In genomic region chr15:101573796-101574345, GRCm38 (mm10) we compare ENCODE assay signal across 28 mouse cellular contexts. TPM values are rescaled to one million over a fixed set of nuclear protein-coding genes. Genes with fewer than 3 reads are reported as not detected.
DNase-seq lines count a peak whose midpoint lies in the region; ATAC-seq and TF ChIP-seq lines count a peak whose summit lies in the region.
"Had no signal": no experiment of that assay in that cellular context is flagged by ENCODE, and none has a peak within 500 bp of the region (broad histone marks: within the 10 kb centered on the region; RNA-seq: fewer than 3 reads in every experiment).

TSS of gene Krt75 (minus strand) at chr15:101573904.

- peaks cover 16% of the 10 kb centered on the region for H3K4me1 ChIP-seq in forebrain, embryonic 10.5 days
- H3K4me1 ChIP-seq in forebrain, embryonic 16.5 days (replicated peaks; ENCODE audit: control insufficient read depth, insufficient read depth, low read length): no peaks in the 10 kb centered on the region
- H3K4me1 ChIP-seq in kidney, postnatal 0 days (replicated peaks; ENCODE audit: insufficient read depth, low read length): no peaks in the 10 kb centered on the region
- no peaks in the 10 kb centered on the region; the same call in 1 of the 2 replicates for H3K4me1 ChIP-seq in E14TG2a.4 (replicated peaks; ENCODE audit: low read depth, low read length)
- H3K4me1 ChIP-seq in embryonic facial prominence, embryonic 14.5 days (ENCODE audit: control insufficient read depth, insufficient read depth, low read length): peaks cover 10% of the 10 kb centered on the region; the same call in 1 of the 2 replicates
- H3K4me1 ChIP-seq: forebrain, embryonic 13.5 days; heart, embryonic 12.5 days; hindbrain, embryonic 13.5 days; liver, embryonic 15.5 days; midbrain, embryonic 13.5 days had no signal

- DNase-seq in forebrain, embryonic 10.5 days (ENCODE audit: extremely low spot score, low spot score): no peak
- peak; percentile 64 for DNase-seq in kidney, postnatal 0 days (ENCODE audit: low spot score)
- no peak for DNase-seq in kidney, postnatal 36 days
- peak; percentile 63 for DNase-seq in embryonic facial prominence, embryonic 14.5 days (ENCODE audit: low spot score)
- DNase-seq in spleen, postnatal 14 days (ENCODE audit: low spot score in 2 of 2): no peak
- no peak for DNase-seq in adipocyte (ENCODE audit: low spot score)
- DNase-seq: adrenal gland, adult 2 months; cerebellum, adult 9-10 months; cerebellum, postnatal 36 days; gastrocnemius, postnatal 14 days; heart, postnatal 4 days; kidney, postnatal 25 days; left cerebral cortex, postnatal 4 days; lung, embryonic 14.5 days; lung, postnatal 36 days had no signal

- no peak for ATAC-seq in forebrain, embryonic 16.5 days
- no peak; the same call in 1 of the 2 replicates for ATAC-seq in kidney, postnatal 0 days (replicated peaks; ENCODE audit: low FRiP score, low read depth)
- no peak for ATAC-seq in embryonic facial prominence, embryonic 14.5 days (ENCODE audit: low read depth)
- ATAC-seq: forebrain, embryonic 13.5 days; intestine, embryonic 16.5 days; midbrain, embryonic 13.5 days had no signal

- no peak within 1 kb of the TSS for H3K9ac ChIP-seq in forebrain, embryonic 16.5 days (replicated peaks; ENCODE audit: low read depth, low read length)
- H3K9ac ChIP-seq in kidney, postnatal 0 days (ENCODE audit: low read depth, low read length): no peak within 1 kb of the TSS
- H3K9ac ChIP-seq in embryonic facial prominence, embryonic 14.5 days (ENCODE audit: low read depth, low read length): no peak within 1 kb of the TSS
- H3K9ac ChIP-seq: embryonic facial prominence, embryonic 13.5 days; forebrain, embryonic 13.5 days; heart, embryonic 12.5 days; hindbrain, embryonic 13.5 days; liver, embryonic 15.5 days; lung, embryonic 14.5 days; midbrain, embryonic 13.5 days had no signal

- WGBS in forebrain, embryonic 10.5 days: 82% methylated on average over 15 of the region's 15 CpGs
- WGBS in forebrain, embryonic 16.5 days: 70% methylated on average over 15 of the region's 15 CpGs
- 39% methylated on average over 15 of the region's 15 CpGs for WGBS in kidney, postnatal 0 days
- 49% methylated on average over 15 of the region's 15 CpGs for WGBS in embryonic facial prominence, embryonic 14.5 days

- no peaks in the 10 kb centered on the region for H3K36me3 ChIP-seq in forebrain, embryonic 10.5 days (replicated peaks)
- H3K36me3 ChIP-seq in forebrain, embryonic 16.5 days (ENCODE audit: control insufficient read depth, insufficient read depth): no peaks in the 10 kb centered on the region
- no peaks in the 10 kb centered on the region for H3K36me3 ChIP-seq in kidney, postnatal 0 days (ENCODE audit: insufficient read depth, low read length)
- no peaks in the 10 kb centered on the region for H3K36me3 ChIP-seq in E14TG2a.4 (ENCODE audit: insufficient read depth, low read length)
- H3K36me3 ChIP-seq in embryonic facial prominence, embryonic 14.5 days (ENCODE audit: control insufficient read depth, insufficient read depth, low read length): no peaks in the 10 kb centered on the region
- H3K36me3 ChIP-seq: embryonic facial prominence, embryonic 13.5 days; heart, embryonic 12.5 days; hindbrain, embryonic 13.5 days; liver, embryonic 15.5 days; midbrain, embryonic 13.5 days had no signal

- H3K4me2 ChIP-seq in forebrain, embryonic 16.5 days (ENCODE audit: low read length): no peak within 1 kb of the TSS
- no peak within 1 kb of the TSS for H3K4me2 ChIP-seq in kidney, postnatal 0 days (ENCODE audit: low read length)
- no peak within 1 kb of the TSS for H3K4me2 ChIP-seq in embryonic facial prominence, embryonic 14.5 days (ENCODE audit: low read depth, low read length)
- H3K4me2 ChIP-seq: embryonic facial prominence, embryonic 13.5 days; forebrain, embryonic 13.5 days; heart, embryonic 12.5 days; hindbrain, embryonic 13.5 days; liver, embryonic 15.5 days; lung, embryonic 14.5 days; midbrain, embryonic 13.5 days had no signal

- TF ChIP-seq CTCF in kidney, postnatal 0 days (IDR thresholded peaks at IDR 0.05; ENCODE audit: low read depth): no peak
- TF ChIP-seq CTCF in E14TG2a.4 (conservative IDR thresholded peaks at IDR 0.05; ENCODE audit: low read length): no peak

- H3K9me3 ChIP-seq in forebrain, embryonic 10.5 days: no peaks in the 10 kb centered on the region
- no peaks in the 10 kb centered on the region for H3K9me3 ChIP-seq in forebrain, embryonic 16.5 days (ENCODE audit: control insufficient read depth, low read length)
- H3K9me3 ChIP-seq in kidney, postnatal 0 days (replicated peaks; ENCODE audit: low read length): no peaks in the 10 kb centered on the region
- peaks cover 8% of the 10 kb centered on the region; the same call in 1 of the 2 replicates for H3K9me3 ChIP-seq in E14TG2a.4 (ENCODE audit: low read length)
- no peaks in the 10 kb centered on the region for H3K9me3 ChIP-seq in embryonic facial prominence, embryonic 14.5 days (ENCODE audit: control insufficient read depth, low read length)
- H3K9me3 ChIP-seq: embryonic facial prominence, embryonic 13.5 days; forebrain, embryonic 13.5 days; heart, embryonic 12.5 days; hindbrain, embryonic 13.5 days; liver, embryonic 15.5 days; midbrain, embryonic 13.5 days had no signal

- H3K27me3 ChIP-seq in forebrain, embryonic 10.5 days (ENCODE audit: poor library complexity, severe bottlenecking): no peaks in the 10 kb centered on the region
- H3K27me3 ChIP-seq in forebrain, embryonic 16.5 days (replicated peaks; ENCODE audit: control insufficient read depth, insufficient read depth, low read length): no peaks in the 10 kb centered on the region
- H3K27me3 ChIP-seq in kidney, postnatal 0 days (ENCODE audit: insufficient read depth, low read length): no peaks in the 10 kb centered on the region
- H3K27me3 ChIP-seq in E14TG2a.4 (ENCODE audit: insufficient read depth, low read length): peaks cover 33% of the 10 kb centered on the region
- H3K27me3 ChIP-seq in embryonic facial prominence, embryonic 14.5 days (replicated peaks; ENCODE audit: control insufficient read depth, insufficient read depth, low read length): no peaks in the 10 kb centered on the region
- H3K27me3 ChIP-seq: embryonic facial prominence, embryonic 13.5 days; forebrain, embryonic 13.5 days; hindbrain, embryonic 13.5 days; liver, embryonic 15.5 days; midbrain, embryonic 13.5 days had no signal

- 0 out of 2 replicates have a peak within 1 kb of the TSS, but pooled peaks have one; percentile 11 for H3K27ac ChIP-seq in forebrain, embryonic 10.5 days
- no peak within 1 kb of the TSS for H3K27ac ChIP-seq in forebrain, embryonic 16.5 days (ENCODE audit: low read length)
- H3K27ac ChIP-seq in kidney, postnatal 0 days: no peak within 1 kb of the TSS
- no peak within 1 kb of the TSS for H3K27ac ChIP-seq in embryonic facial prominence, embryonic 14.5 days (replicated peaks; ENCODE audit: low read depth, low read length)
- H3K27ac ChIP-seq: embryonic facial prominence, embryonic 13.5 days; forebrain, embryonic 13.5 days; hindbrain, embryonic 13.5 days; liver, embryonic 15.5 days; midbrain, embryonic 13.5 days had no signal

- no peak within 1 kb of the TSS for H3K4me3 ChIP-seq in forebrain, embryonic 10.5 days
- no peak within 1 kb of the TSS for H3K4me3 ChIP-seq in forebrain, embryonic 16.5 days (replicated peaks; ENCODE audit: low read length)
- no peak within 1 kb of the TSS for H3K4me3 ChIP-seq in kidney, postnatal 0 days (replicated peaks; ENCODE audit: low read depth, low read length)
- peak within 1 kb of the TSS; percentile 57 for H3K4me3 ChIP-seq in E14TG2a.4 (replicated peaks; ENCODE audit: low read length)
- no peak within 1 kb of the TSS for H3K4me3 ChIP-seq in embryonic facial prominence, embryonic 14.5 days (ENCODE audit: low read depth, low read length)
- H3K4me3 ChIP-seq: embryonic facial prominence, embryonic 13.5 days; erythroblast, embryonic 14.5 days; forebrain, embryonic 13.5 days; heart, embryonic 12.5 days; hindbrain, embryonic 13.5 days; liver, embryonic 15.5 days; midbrain, embryonic 13.5 days had no signal

RNA-seq across cellular contexts. Expression of gene Krt75, which starts in this region (rescaled TPM):
- not detected in 2 replicates for polyA plus RNA-seq in forebrain, embryonic 10.5 days (2016; fragmentation: Nextera tagmentation; extraction: Ambion mirVana)
- polyA plus RNA-seq in forebrain, embryonic 16.5 days (2015; fragmentation: Nextera tagmentation; extraction: Ambion mirVana): 0.10 TPM in 1 of 2 replicates, not detected in the other
- polyA plus RNA-seq in kidney, postnatal 0 days (2015; fragmentation: Nextera tagmentation; extraction: Ambion mirVana): 0.14 and 0.20 TPM in 2 replicates
- polyA plus RNA-seq in embryonic facial prominence, embryonic 14.5 days (2014; fragmentation: Nextera tagmentation; extraction: Ambion mirVana): 2.2 and 2.3 TPM in 2 replicates
- polyA plus RNA-seq: adrenal gland, adult 2 months; C2C12; erythroblast, embryonic 14.5 days; forebrain, embryonic 13.5 days; heart, embryonic 12.5 days; heart, postnatal 0 days; intestine, embryonic 16.5 days; liver, adult 2 months; liver, embryonic 15.5 days; lung, embryonic 14.5 days had no signal

Comparison
In these comparisons a context has a peak if more than half of its experiments do, and no peak if none do; other contexts are left out.
1. Peak in DNase-seq in kidney, postnatal 0 days; RNA of the gene not detected or under 1 TPM.